Mouse (Mus musculus): ENCODE results near the gene Pxdc1. TPM values are rescaled to one million over a fixed set of nuclear protein-coding genes. Genes with fewer than 3 reads are reported as not detected.
A peak's percentile ranks its signal among the peaks of the same experiment; 100 is the strongest.

Gene Pxdc1
- polyA plus RNA-seq, 1 experiment from 2014 or later = 14.6 TPM

- no peaks in the 10 kb centered on the region for H3K27me3 ChIP-seq (replicated peaks)
- H3K4me1 ChIP-seq = peaks cover 9% of the 10 kb centered on the region
- no peaks in the 10 kb centered on the region for H3K36me3 ChIP-seq
- no peak overlapping the region for H3K27ac ChIP-seq (replicated peaks)
- no peak overlapping the region for H3K9ac ChIP-seq
- no peak for ATAC-seq (ENCODE audit: extremely low read depth, insufficient number of reproducible peaks, low FRiP score, low TSS enrichment)
- peaks cover 4% of the 10 kb centered on the region for H3K9me3 ChIP-seq
- no peak overlapping the region for H3K4me3 ChIP-seq
- H3K4me2 ChIP-seq = no peak overlapping the region
- 67% methylated on average over 5 of the region's 5 CpGs for WGBS
Observed at GRCm38 (mm10) chr13:34673354-34673753, 20.1 kb upstream of the Pxdc1 start.

- Histone ChIP-seq H3K9me3 (peaks cover 4% of the 10 kb centered on the region), H3K27ac (replicated peaks) (no peak overlapping the region), H3K4me3 (no peak overlapping the region), H3K4me2 (no peak overlapping the region), H3K36me3 (no peaks in the 10 kb centered on the region), H3K27me3 (replicated peaks) (no peaks in the 10 kb centered on the region), H3K9ac (no peak overlapping the region), H3K4me1 (no peaks in the 10 kb centered on the region)
- 62% methylated on average over 16 of the region's 16 CpGs for WGBS
- ATAC-seq (ENCODE audit: extremely low read depth, insufficient number of reproducible peaks, low FRiP score, low TSS enrichment) = no peak
Observed at GRCm38 (mm10) chr13:34669919-34670865, 16.9 kb upstream of the Pxdc1 start.

GRCm38 (mm10) chr13:34667197-34667596, 13.9 kb upstream of the Pxdc1 start:
- no peak overlapping the region for H3K9ac ChIP-seq
- no peak overlapping the region for H3K4me2 ChIP-seq
- no peaks in the 10 kb centered on the region for H3K36me3 ChIP-seq
- no peak overlapping the region for H3K27ac ChIP-seq (replicated peaks)
- H3K4me1 ChIP-seq = no peaks in the 10 kb centered on the region
- no peak overlapping the region for H3K4me3 ChIP-seq
- H3K9me3 ChIP-seq = peaks cover 4% of the 10 kb centered on the region
- 73% methylated on average over 8 of the region's 8 CpGs for WGBS
- no peaks in the 10 kb centered on the region for H3K27me3 ChIP-seq (replicated peaks)
- no peak for ATAC-seq (ENCODE audit: extremely low read depth, insufficient number of reproducible peaks, low FRiP score, low TSS enrichment)

- peaks cover 4% of the 10 kb centered on the region for H3K9me3 ChIP-seq
- H3K4me2 ChIP-seq = no peak overlapping the region
- H3K9ac ChIP-seq = no peak overlapping the region
- H3K27ac ChIP-seq (replicated peaks) = no peak overlapping the region
- WGBS = 74% methylated on average over 4 of the region's 4 CpGs
- H3K4me1 ChIP-seq = no peaks in the 10 kb centered on the region
- ATAC-seq (ENCODE audit: extremely low read depth, insufficient number of reproducible peaks, low FRiP score, low TSS enrichment) = no peak
- no peaks in the 10 kb centered on the region for H3K27me3 ChIP-seq (replicated peaks)
- H3K4me3 ChIP-seq = no peak overlapping the region
- no peaks in the 10 kb centered on the region for H3K36me3 ChIP-seq
Observed at GRCm38 (mm10) chr13:34665074-34665473, 11.8 kb upstream of the Pxdc1 start.

GRCm38 (mm10) chr13:34663762-34664161, 10.5 kb upstream of the Pxdc1 start:
- no peak for ATAC-seq (ENCODE audit: extremely low read depth, insufficient number of reproducible peaks, low FRiP score, low TSS enrichment)
- H3K4me3 ChIP-seq = no peak overlapping the region
- H3K4me2 ChIP-seq = no peak overlapping the region
- peaks cover 4% of the 10 kb centered on the region for H3K9me3 ChIP-seq
- no peak overlapping the region for H3K27ac ChIP-seq (replicated peaks)
- 68% methylated on average over 6 of the region's 6 CpGs for WGBS
- H3K36me3 ChIP-seq = no peaks in the 10 kb centered on the region
- no peaks in the 10 kb centered on the region for H3K27me3 ChIP-seq (replicated peaks)
- H3K4me1 ChIP-seq = no peaks in the 10 kb centered on the region
- no peak overlapping the region for H3K9ac ChIP-seq

GRCm38 (mm10) chr13:34659507-34659906, 6.2 kb upstream of the Pxdc1 start:
- no peak for ATAC-seq (ENCODE audit: extremely low read depth, insufficient number of reproducible peaks, low FRiP score, low TSS enrichment)
- Histone ChIP-seq H3K36me3 (no peaks in the 10 kb centered on the region), H3K4me2 (no peak overlapping the region), H3K9ac (no peak overlapping the region), H3K27ac (replicated peaks) (no peak overlapping the region), H3K9me3 (no peaks in the 10 kb centered on the region), H3K27me3 (replicated peaks) (no peaks in the 10 kb centered on the region), H3K4me3 (no peak overlapping the region), H3K4me1 (no peaks in the 10 kb centered on the region)
- 32% methylated on average over 4 of the region's 4 CpGs for WGBS

- H3K9ac ChIP-seq = no peak overlapping the region
- no peak for ATAC-seq (ENCODE audit: extremely low read depth, insufficient number of reproducible peaks, low FRiP score, low TSS enrichment)
- H3K36me3 ChIP-seq = no peaks in the 10 kb centered on the region
- no peak overlapping the region for H3K4me2 ChIP-seq
- 65% methylated on average over 5 of the region's 5 CpGs for WGBS
- H3K4me1 ChIP-seq = peaks cover 12% of the 10 kb centered on the region
- no peaks in the 10 kb centered on the region for H3K9me3 ChIP-seq
- no peak overlapping the region for H3K27ac ChIP-seq (replicated peaks)
- peaks cover 6% of the 10 kb centered on the region; the same call in 1 of the 2 replicates for H3K27me3 ChIP-seq (replicated peaks)
- H3K4me3 ChIP-seq = no peak overlapping the region
Observed at GRCm38 (mm10) chr13:34656351-34656750, 3.1 kb upstream of the Pxdc1 start.

GRCm38 (mm10) chr13:34652353-34653241, 689 bp downstream of the Pxdc1 start:
- peaks cover 49% of the 10 kb centered on the region for H3K4me1 ChIP-seq
- no peaks in the 10 kb centered on the region for H3K36me3 ChIP-seq
- H3K9me3 ChIP-seq = no peaks in the 10 kb centered on the region
- peak overlapping the region; percentile 95 for H3K4me2 ChIP-seq
- WGBS = 1% methylated on average over 105 of the region's 105 CpGs
- H3K27me3 ChIP-seq (replicated peaks) = peaks cover 20% of the 10 kb centered on the region; the same call in 1 of the 2 replicates
- peak overlapping the region; percentile 90 for H3K9ac ChIP-seq
- peak; percentile 52 for ATAC-seq (ENCODE audit: extremely low read depth, insufficient number of reproducible peaks, low FRiP score, low TSS enrichment)
- H3K27ac ChIP-seq (replicated peaks) = peak overlapping the region; percentile 85
- peak overlapping the region; percentile 83 for H3K4me3 ChIP-seq

- peaks cover 20% of the 10 kb centered on the region; the same call in 1 of the 2 replicates for H3K27me3 ChIP-seq (replicated peaks)
- no peaks in the 10 kb centered on the region for H3K9me3 ChIP-seq
- H3K4me2 ChIP-seq = peak overlapping the region; percentile 95
- H3K9ac ChIP-seq = peak overlapping the region; percentile 90
- ATAC-seq (ENCODE audit: extremely low read depth, insufficient number of reproducible peaks, low FRiP score, low TSS enrichment) = no peak
- H3K36me3 ChIP-seq = no peaks in the 10 kb centered on the region
- H3K27ac ChIP-seq (replicated peaks) = peak overlapping the region; percentile 85
- WGBS = 1% methylated on average over 35 of the region's 35 CpGs
- H3K4me1 ChIP-seq = peaks cover 55% of the 10 kb centered on the region
- H3K4me3 ChIP-seq = peak overlapping the region; percentile 83
Observed at GRCm38 (mm10) chr13:34652016-34652352, 1.3 kb downstream of the Pxdc1 start.

GRCm38 (mm10) chr13:34651474-34651991, 1.8 kb downstream of the Pxdc1 start:
- WGBS = 1% methylated on average over 24 of the region's 24 CpGs
- Histone ChIP-seq H3K27ac (replicated peaks) (peak overlapping the region; percentile 85), H3K9ac (peak overlapping the region; percentile 90), H3K9me3 (no peaks in the 10 kb centered on the region), H3K27me3 (replicated peaks) (peaks cover 20% of the 10 kb centered on the region; the same call in 1 of the 2 replicates), H3K36me3 (no peaks in the 10 kb centered on the region), H3K4me3 (peak overlapping the region; percentile 83), H3K4me2 (peak overlapping the region; percentile 95), H3K4me1 (peaks cover 59% of the 10 kb centered on the region)
- no peak for ATAC-seq (ENCODE audit: extremely low read depth, insufficient number of reproducible peaks, low FRiP score, low TSS enrichment)

- no peaks in the 10 kb centered on the region for H3K9me3 ChIP-seq
- WGBS = 17% methylated on average over 10 of the region's 10 CpGs
- peak overlapping the region; percentile 85 for H3K27ac ChIP-seq (replicated peaks)
- H3K36me3 ChIP-seq = no peaks in the 10 kb centered on the region
- no peak for ATAC-seq (ENCODE audit: extremely low read depth, insufficient number of reproducible peaks, low FRiP score, low TSS enrichment)
- peaks cover 65% of the 10 kb centered on the region for H3K4me1 ChIP-seq
- peak overlapping the region; percentile 95 for H3K4me2 ChIP-seq
- peaks cover 20% of the 10 kb centered on the region; the same call in 1 of the 2 replicates for H3K27me3 ChIP-seq (replicated peaks)
- peak overlapping the region; percentile 83 for H3K4me3 ChIP-seq
- peak overlapping the region; percentile 90 for H3K9ac ChIP-seq
Observed at GRCm38 (mm10) chr13:34650953-34651352, 2.3 kb downstream of the Pxdc1 start.

Measured in heart, embryonic 13.5 days (tissue).